Mouse (Mus musculus) layer of hippocampus, adult 6 months (tissue): ENCODE measurements around the gene Fbxw11. TPM values are rescaled to one million over a fixed set of nuclear protein-coding genes. Genes with fewer than 3 reads are reported as not detected.

Experiments
- long read RNA-seq, 2 experiments: library from polyadenylated mRNA; unstranded; transcript quantifications; one replicate each; pipeline ENCODE4 v2.0.0; 2019 to 2020
- polyA plus RNA-seq: library from polyadenylated mRNA; unstranded; fragments of <200 nt; fragmentation: Nextera tagmentation; gene quantifications from 2 replicates; pipeline ENCODE4 v1.2.3, GENCODE M21; 2021

Fbxw11 gene
- 107 and 122 TPM in 2 replicates for polyA plus RNA-seq
- long read RNA-seq, experiment 1, full-length matches to known transcripts = 10 of 51 reads
- long read RNA-seq, experiment 1, partial matches to known transcripts = 26 of 51 reads
- long read RNA-seq, experiment 1, other reads (novel, unspliced or antisense) = 15 of 51 reads
- long read RNA-seq, experiment 2, full-length matches to known transcripts = 241 of 596 reads
- long read RNA-seq, experiment 2, partial matches to known transcripts = 46 of 596 reads
- long read RNA-seq, experiment 2, other reads (novel, unspliced or antisense) = 309 of 596 reads

GRCm38 (mm10) chr11:32642249-32642876 lies at the start of gene Fbxw11:
TSS of gene Fbxw11 (plus strand) at chr11:32642724.

Other genes starting within 250 kb of the Fbxw11 start
- 6.3 and 6.8 TPM in 2 replicates for gene Ubtd2, start 187.4 kb upstream of the Fbxw11 start, polyA plus RNA-seq
- 0.54 and 1.7 TPM in 2 replicates for gene Efcab9, start 110.6 kb upstream of the Fbxw11 start, polyA plus RNA-seq
- 1.5 and 1.7 TPM in 2 replicates for gene Stk10, start 109.4 kb upstream of the Fbxw11 start, polyA plus RNA-seq
- gene Smim23, start 181.9 kb downstream of the Fbxw11 start, polyA plus RNA-seq = not detected in 2 replicates